Mouse (Mus musculus): ENCODE measurements around the gene Igfbpl1.

DNA sequence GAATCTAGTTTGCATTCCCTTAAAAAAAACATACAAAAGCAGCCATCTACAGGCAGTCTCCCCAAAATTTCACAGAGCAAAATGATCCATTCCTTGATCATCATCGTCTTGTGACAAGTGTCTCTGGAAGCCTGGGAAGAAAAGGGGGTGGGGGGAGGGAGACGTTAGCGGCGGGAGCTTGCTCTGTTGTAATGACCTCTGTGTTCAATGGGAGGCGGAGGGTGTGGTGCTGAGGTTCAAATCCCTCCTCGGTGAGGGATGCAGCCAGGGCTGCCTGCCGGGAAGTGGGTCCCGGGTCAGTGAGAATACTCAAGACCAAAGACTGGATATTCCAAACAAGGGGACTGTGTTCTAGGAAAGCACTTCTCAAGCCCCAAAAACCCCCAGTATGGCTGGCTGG is 15.5 kb downstream of the Igfbpl1 start:
- no peak for TF ChIP-seq CTCF (IDR thresholded peaks at IDR 0.05)
- TF ChIP-seq POLR2A (IDR thresholded peaks at IDR 0.05; ENCODE audit: insufficient read depth, low read depth, low read length) = no peak
